Mouse (Mus musculus): ENCODE measurements at regions not wholly inside any gene's neighbourhood (a gene's known extent, or its start where the extent isn't known, plus 50 kb on each side); places are given as distances from the start of the nearest gene placed in this dataset.

GRCm38 (mm10) chr10:111777559-111777958, 194.9 kb upstream of the Krr1 start:
- no peaks in the 10 kb centered on the region for H3K27me3 ChIP-seq (ENCODE audit: control insufficient read depth, insufficient read depth, insufficient read length)
- H3K36me3 ChIP-seq (ENCODE audit: control insufficient read depth, insufficient read depth): no peaks in the 10 kb centered on the region
- H3ac ChIP-seq (ENCODE audit: control insufficient read depth, insufficient read length, low read depth): no peak overlapping the region
- TF ChIP-seq MAX (IDR thresholded peaks at IDR 0.05): no peak
- no peak for TF ChIP-seq MYOG (IDR thresholded peaks at IDR 0.05; ENCODE audit: control insufficient read depth, extremely low read depth, insufficient read length)
- TF ChIP-seq FOSL1 (IDR thresholded peaks at IDR 0.05; ENCODE audit: insufficient read depth, low read length, poor library complexity, severe bottlenecking): no peak
- no peak for TF ChIP-seq MYOD1 (IDR thresholded peaks at IDR 0.05; ENCODE audit: control insufficient read depth, insufficient read length, low read depth)
- no peak for TF ChIP-seq USF1 (IDR thresholded peaks at IDR 0.05; ENCODE audit: low read depth)
- TF ChIP-seq CEBPB (IDR thresholded peaks at IDR 0.05; ENCODE audit: low read depth): no peak
- TF ChIP-seq CTCF (IDR thresholded peaks at IDR 0.05; ENCODE audit: control insufficient read depth, insufficient read depth, insufficient read length): no peak
- H3K79me2 ChIP-seq (ENCODE audit: control insufficient read depth, insufficient read depth): no peaks in the 10 kb centered on the region
- no peak overlapping the region for H3K4me3 ChIP-seq (ENCODE audit: insufficient read depth, poor library complexity, severe bottlenecking)
- H3K79me3 ChIP-seq (ENCODE audit: low read depth): no peaks in the 10 kb centered on the region

DNA sequence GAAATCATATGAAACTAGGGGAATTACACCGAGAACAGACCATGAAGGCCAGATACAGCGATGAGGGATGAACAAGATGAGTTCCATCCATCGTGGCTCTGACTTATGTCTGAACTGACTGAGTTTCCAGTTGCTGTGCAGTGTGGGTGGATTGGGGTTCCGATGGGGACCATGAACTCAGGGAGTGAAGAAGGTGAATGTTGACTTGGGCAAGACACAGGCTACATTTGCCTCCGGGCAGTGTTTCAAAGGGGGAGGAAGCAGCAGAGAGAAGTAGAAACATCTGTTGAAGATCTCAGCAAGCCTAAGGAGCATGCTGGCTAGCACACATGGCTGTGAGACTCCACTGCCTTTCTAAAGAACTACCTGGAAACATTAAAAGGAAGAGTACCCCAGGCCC, 194.4 kb upstream of the Krr1 start:
- H3K4me3 ChIP-seq (ENCODE audit: insufficient read depth, poor library complexity, severe bottlenecking): no peak overlapping the region
- H3K36me3 ChIP-seq (ENCODE audit: control insufficient read depth, insufficient read depth): no peaks in the 10 kb centered on the region
- TF ChIP-seq CTCF (IDR thresholded peaks at IDR 0.05; ENCODE audit: control insufficient read depth, insufficient read depth, insufficient read length): no peak
- TF ChIP-seq MYOD1 (IDR thresholded peaks at IDR 0.05; ENCODE audit: control insufficient read depth, insufficient read length, low read depth): no peak
- no peak for TF ChIP-seq MAX (IDR thresholded peaks at IDR 0.05)
- no peak for TF ChIP-seq MYOG (IDR thresholded peaks at IDR 0.05; ENCODE audit: control insufficient read depth, extremely low read depth, insufficient read length)
- no peak for TF ChIP-seq FOSL1 (IDR thresholded peaks at IDR 0.05; ENCODE audit: insufficient read depth, low read length, poor library complexity, severe bottlenecking)
- no peak for TF ChIP-seq CEBPB (IDR thresholded peaks at IDR 0.05; ENCODE audit: low read depth)
- no peak for TF ChIP-seq USF1 (IDR thresholded peaks at IDR 0.05; ENCODE audit: low read depth)
- H3K79me2 ChIP-seq (ENCODE audit: control insufficient read depth, insufficient read depth): no peaks in the 10 kb centered on the region
- H3ac ChIP-seq (ENCODE audit: control insufficient read depth, insufficient read length, low read depth): no peak overlapping the region
- H3K79me3 ChIP-seq (ENCODE audit: low read depth): no peaks in the 10 kb centered on the region
- no peaks in the 10 kb centered on the region for H3K27me3 ChIP-seq (ENCODE audit: control insufficient read depth, insufficient read depth, insufficient read length)

DNA sequence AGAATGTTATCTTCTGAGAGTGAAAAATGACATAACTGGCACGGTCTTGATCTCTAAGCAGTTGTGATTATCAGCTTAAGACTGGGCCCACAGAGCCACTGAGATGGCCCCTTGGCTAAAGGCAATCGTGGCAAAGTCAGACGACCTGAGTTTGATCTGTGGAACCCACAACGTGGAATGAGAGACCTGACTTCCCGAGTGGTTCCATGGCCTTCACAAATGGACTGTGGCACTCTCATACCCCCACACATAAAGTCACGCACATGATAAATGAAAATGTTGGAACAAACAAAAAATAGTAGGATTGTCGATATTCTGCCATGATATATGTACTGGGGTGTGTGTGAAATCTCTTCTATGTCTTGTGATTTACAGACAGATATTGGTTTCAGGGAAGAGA, 192.5 kb upstream of the Krr1 start:
- Histone ChIP-seq H3ac (ENCODE audit: control insufficient read depth, insufficient read length, low read depth) (no peak overlapping the region), H3K4me3 (ENCODE audit: insufficient read depth, poor library complexity, severe bottlenecking) (no peak overlapping the region), H3K36me3 (ENCODE audit: control insufficient read depth, insufficient read depth) (no peaks in the 10 kb centered on the region), H3K79me2 (ENCODE audit: control insufficient read depth, insufficient read depth) (no peaks in the 10 kb centered on the region), H3K79me3 (ENCODE audit: low read depth) (no peaks in the 10 kb centered on the region), H3K27me3 (ENCODE audit: control insufficient read depth, insufficient read depth, insufficient read length) (no peaks in the 10 kb centered on the region)
- TF ChIP-seq CTCF (IDR thresholded peaks at IDR 0.05; ENCODE audit: control insufficient read depth, insufficient read depth, insufficient read length) (no peak), MYOD1 (IDR thresholded peaks at IDR 0.05; ENCODE audit: control insufficient read depth, insufficient read length, low read depth) (no peak), MAX (IDR thresholded peaks at IDR 0.05) (no peak), CEBPB (IDR thresholded peaks at IDR 0.05; ENCODE audit: low read depth) (no peak), MYOG (IDR thresholded peaks at IDR 0.05; ENCODE audit: control insufficient read depth, extremely low read depth, insufficient read length) (no peak), USF1 (IDR thresholded peaks at IDR 0.05; ENCODE audit: low read depth) (no peak), FOSL1 (IDR thresholded peaks at IDR 0.05; ENCODE audit: insufficient read depth, low read length, poor library complexity, severe bottlenecking) (no peak)

GRCm38 (mm10) chr10:111782195-111782810, 190.2 kb upstream of the Krr1 start:
- Histone ChIP-seq H3K4me3 (ENCODE audit: insufficient read depth, poor library complexity, severe bottlenecking) (no peak overlapping the region), H3ac (ENCODE audit: control insufficient read depth, insufficient read length, low read depth) (no peak overlapping the region), H3K79me3 (ENCODE audit: low read depth) (no peaks in the 10 kb centered on the region), H3K79me2 (ENCODE audit: control insufficient read depth, insufficient read depth) (no peaks in the 10 kb centered on the region), H3K27me3 (ENCODE audit: control insufficient read depth, insufficient read depth, insufficient read length) (no peaks in the 10 kb centered on the region), H3K36me3 (ENCODE audit: control insufficient read depth, insufficient read depth) (no peaks in the 10 kb centered on the region)
- no peak for TF ChIP-seq CEBPB (IDR thresholded peaks at IDR 0.05; ENCODE audit: low read depth)
- no peak for TF ChIP-seq FOSL1 (IDR thresholded peaks at IDR 0.05; ENCODE audit: insufficient read depth, low read length, poor library complexity, severe bottlenecking)
- no peak for TF ChIP-seq MAX (IDR thresholded peaks at IDR 0.05)

DNA sequence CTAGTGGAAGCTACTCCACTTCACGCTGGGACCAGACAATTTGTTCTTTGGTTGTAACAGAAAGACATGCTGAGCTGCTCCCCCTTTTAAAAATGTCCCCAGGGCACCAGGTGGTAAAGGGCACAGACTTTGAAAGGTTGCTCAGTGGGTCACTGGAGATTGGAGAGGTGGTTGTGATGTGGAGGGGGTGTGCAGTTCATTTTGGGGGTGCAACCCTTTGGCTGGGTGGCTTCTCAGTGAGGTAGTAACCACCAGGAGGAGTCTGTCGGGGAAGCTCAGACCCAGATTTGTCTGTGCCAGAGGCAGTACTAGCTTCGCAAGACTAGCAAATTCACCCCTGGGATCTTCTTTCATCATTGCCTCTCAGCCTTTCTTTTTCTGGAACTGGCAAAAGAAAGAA, 189.0 kb upstream of the Krr1 start:
- no peaks in the 10 kb centered on the region for H3K36me3 ChIP-seq (ENCODE audit: control insufficient read depth, insufficient read depth)
- TF ChIP-seq USF1 (IDR thresholded peaks at IDR 0.05; ENCODE audit: low read depth): no peak
- TF ChIP-seq MYOG (IDR thresholded peaks at IDR 0.05; ENCODE audit: control insufficient read depth, extremely low read depth, insufficient read length): no peak
- TF ChIP-seq MAX (IDR thresholded peaks at IDR 0.05): no peak
- no peak for TF ChIP-seq CEBPB (IDR thresholded peaks at IDR 0.05; ENCODE audit: low read depth)
- TF ChIP-seq CTCF (IDR thresholded peaks at IDR 0.05; ENCODE audit: control insufficient read depth, insufficient read depth, insufficient read length): no peak
- no peak for TF ChIP-seq MYOD1 (IDR thresholded peaks at IDR 0.05; ENCODE audit: control insufficient read depth, insufficient read length, low read depth)
- no peak for TF ChIP-seq FOSL1 (IDR thresholded peaks at IDR 0.05; ENCODE audit: insufficient read depth, low read length, poor library complexity, severe bottlenecking)
- no peaks in the 10 kb centered on the region for H3K79me2 ChIP-seq (ENCODE audit: control insufficient read depth, insufficient read depth)
- no peak overlapping the region for H3ac ChIP-seq (ENCODE audit: control insufficient read depth, insufficient read length, low read depth)
- H3K79me3 ChIP-seq (ENCODE audit: low read depth): no peaks in the 10 kb centered on the region
- H3K4me3 ChIP-seq (ENCODE audit: insufficient read depth, poor library complexity, severe bottlenecking): no peak overlapping the region
- H3K27me3 ChIP-seq (ENCODE audit: control insufficient read depth, insufficient read depth, insufficient read length): no peaks in the 10 kb centered on the region

Data from C2C12 (cell line).